Mouse (Mus musculus): ENCODE results near the gene Krtcap3.

- no peak for TF ChIP-seq CTCF (IDR thresholded peaks at IDR 0.05)
- TF ChIP-seq POLR2A (IDR thresholded peaks at IDR 0.05; ENCODE audit: insufficient read depth, low read depth, low read length), result no peak
- no peak for TF ChIP-seq EP300 (IDR thresholded peaks at IDR 0.05; ENCODE audit: insufficient read depth, low read depth, low read length)
Observed at GRCm38 (mm10) chr5:31255971-31256370, 4.5 kb downstream of the Krtcap3 start.
